Mouse (Mus musculus): Measurements from ENCODE around the gene Plin5.
"Not testable (repeated sequence)": the region's sequence is repeated elsewhere in the genome, so short reads cannot be mapped to it uniquely, and the experiment has no call there.

Gene Plin5

DNA sequence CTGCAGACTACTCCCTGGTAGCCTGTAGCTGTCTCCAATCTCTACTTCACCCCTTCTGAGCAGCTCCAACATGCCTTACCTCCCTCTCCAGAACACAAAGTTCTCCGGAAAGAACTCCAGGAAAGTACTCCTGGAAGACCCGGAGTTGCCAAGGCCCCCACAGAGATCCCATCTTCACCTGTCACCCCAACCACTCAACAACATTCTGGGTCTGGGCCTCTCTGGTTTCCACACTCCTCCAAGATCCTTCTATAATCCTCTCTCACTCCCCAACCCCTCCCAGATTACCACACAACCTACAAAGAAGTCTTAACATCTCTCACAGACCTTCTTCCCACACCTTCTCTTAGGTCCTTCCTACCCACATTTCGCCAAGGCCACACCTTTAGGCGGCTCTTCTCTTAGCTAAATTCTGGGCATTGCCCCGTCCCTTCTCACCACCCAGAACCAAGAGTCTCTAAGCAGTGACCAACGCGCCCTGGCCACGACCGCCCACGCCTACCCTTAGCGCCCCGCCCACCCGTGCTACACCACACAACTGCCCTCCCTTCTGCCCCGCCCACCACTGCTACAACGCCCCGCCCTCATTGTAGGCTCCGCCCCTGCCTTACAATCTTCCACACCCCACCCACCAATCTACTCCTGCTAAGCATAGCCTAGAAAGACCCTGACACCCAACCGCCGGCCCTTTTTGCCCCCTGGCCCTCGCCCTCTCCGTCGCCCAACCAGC, 43.1 kb downstream of the Plin5 start:
- peak; percentile 62 to 66 for DNase-seq (ENCODE audit: low spot score in 2 of 2)

- DNase-seq (ENCODE audit: low spot score in 2 of 2), result no peak
Observed at GRCm38 (mm10) chr17:56072243-56072642, 45.2 kb downstream of the Plin5 start.

DNA sequence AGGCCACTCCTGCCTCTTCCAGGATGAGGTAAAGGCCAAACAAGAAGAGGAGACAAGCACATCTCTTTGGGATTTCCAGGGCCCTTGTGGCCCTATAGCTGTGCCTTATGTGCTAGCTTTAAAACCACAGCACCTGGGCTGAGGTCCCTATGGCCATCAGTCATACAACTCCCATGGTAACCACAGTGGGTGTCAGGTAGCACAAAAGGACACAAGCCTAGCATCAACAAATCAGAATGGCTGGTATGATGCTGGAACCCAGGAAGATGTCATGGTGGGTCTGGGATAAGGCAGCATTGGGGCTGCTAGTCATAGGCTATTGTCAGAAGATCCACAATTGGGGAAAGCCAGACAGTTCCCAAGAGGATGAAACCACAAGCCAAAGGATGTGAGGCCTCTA, 46.3 kb downstream of the Plin5 start:
- DNase-seq (ENCODE audit: low spot score in 2 of 2), result no peak

DNA sequence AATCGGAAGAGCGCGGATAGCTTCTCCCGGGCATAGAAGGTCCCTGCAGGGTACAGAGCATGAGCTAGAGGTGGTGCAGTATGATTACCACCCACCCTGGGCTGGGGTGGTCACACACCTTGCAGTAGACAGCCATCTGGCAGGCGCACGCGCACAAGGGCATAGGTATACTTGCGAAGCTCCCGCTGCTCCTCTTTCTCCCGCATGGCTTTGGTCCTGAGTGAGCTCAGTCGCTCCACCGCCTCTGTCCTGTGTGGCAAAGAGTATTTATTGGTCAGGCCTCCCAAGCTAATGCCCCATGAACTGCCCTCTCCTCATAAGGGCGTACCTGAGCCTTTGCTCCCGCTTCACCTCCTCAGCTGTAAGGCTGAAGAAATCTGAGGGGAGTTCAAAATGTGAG, 48.3 kb downstream of the Plin5 start:
- DNase-seq (ENCODE audit: low spot score in 2 of 2), result no peak

DNA sequence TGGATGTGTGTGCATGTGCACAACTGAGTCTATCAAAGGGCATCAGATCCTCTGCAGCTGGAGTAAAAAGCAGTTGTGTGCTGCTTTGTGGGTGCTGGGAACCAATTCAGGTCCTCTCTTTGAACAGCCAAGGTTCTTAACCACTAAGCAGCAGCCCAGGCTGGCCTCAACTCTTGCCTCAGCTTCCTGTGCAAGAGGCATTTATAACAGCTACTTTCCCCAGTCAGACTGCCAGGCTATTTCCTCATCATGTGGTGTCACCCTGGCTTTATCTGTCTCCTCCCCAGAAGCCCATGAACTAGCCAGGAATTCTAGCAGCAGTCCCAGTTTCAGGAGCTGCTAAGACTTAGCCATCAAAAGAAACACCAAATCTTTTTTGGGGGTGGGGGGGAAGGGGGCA, 50.9 kb downstream of the Plin5 start:
- no peak for DNase-seq (ENCODE audit: low spot score in 2 of 2)

DNA sequence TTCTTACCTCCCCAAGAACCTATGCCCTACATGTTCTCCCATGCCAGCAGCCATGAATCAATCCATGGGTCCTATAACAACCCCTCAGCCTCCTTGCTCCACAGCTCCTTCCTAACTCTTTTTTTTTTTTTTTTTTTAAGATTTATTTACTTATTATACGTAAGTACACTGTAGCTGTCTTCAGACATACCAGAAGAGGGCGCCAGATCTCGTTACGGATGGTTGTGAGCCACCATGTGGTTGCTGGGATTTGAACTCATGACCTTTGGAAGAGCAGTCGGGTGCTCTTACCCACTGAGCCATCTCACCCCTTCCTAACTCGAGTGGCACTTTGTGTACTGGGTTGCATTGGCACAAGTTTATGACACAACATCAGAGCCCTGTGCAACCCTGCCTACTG, 51.7 kb downstream of the Plin5 start:
- not testable (repeated sequence) for DNase-seq (ENCODE audit: low spot score in 2 of 2)

GRCm38 (mm10) chr17:56062081-56062480, 55.3 kb downstream of the Plin5 start:
- DNase-seq (ENCODE audit: low spot score in 2 of 2), result no peak

Measured in right cerebral cortex, postnatal 36 days (tissue).